Mouse (Mus musculus) CH12.LX (cell line): ENCODE measurements around the gene Leng9. TPM values are rescaled to one million over a fixed set of nuclear protein-coding genes. Genes with fewer than 3 reads are reported as not detected.

Experiments
- DNase-seq: peaks from one replicate; pipeline ENCODE4 v3.0.0-alpha.2; 2013; ENCODE audit errors: extremely low read depth
- H3K27ac ChIP-seq: 2 replicates; pipeline ENCODE4 v1.5.1; 2012; ENCODE audit warnings: low read depth, mild to moderate bottlenecking, control low read depth, moderate library complexity; ENCODE audit not compliant: insufficient read depth
- H3K27me3 ChIP-seq: replicated peaks from 2 replicates; pipeline ENCODE3; 2012; ENCODE audit warnings: inconsistent platforms
- H3K36me3 ChIP-seq, 2 experiments: replicated peaks in 1 of 2; 2 replicates each; pipeline versions ENCODE3 to v1.6.1; 2012; ENCODE audit warnings: inconsistent platforms in 1 of 2, low read length in 1 of 2, mild to moderate bottlenecking in 1 of 2, mixed read lengths in 1 of 2, moderate library complexity in 1 of 2; ENCODE audit not compliant: control insufficient read depth in 1 of 2, insufficient read depth in 1 of 2
- H3K4me1 ChIP-seq, 2 experiments: 2 replicates each; pipeline ENCODE4 v1.6.1; 2012; ENCODE audit warnings: inconsistent platforms in 1 of 2, moderate library complexity in 1 of 2; ENCODE audit not compliant: insufficient read depth in 2 of 2, control insufficient read depth in 1 of 2
- H3K4me2 ChIP-seq: 2 replicates; pipeline ENCODE4 v1.6.1; 2012; ENCODE audit warnings: low read depth, mild to moderate bottlenecking, control low read depth; ENCODE audit not compliant: poor library complexity, insufficient read depth, severe bottlenecking
- H3K4me3 ChIP-seq, 3 experiments: fragments of 150-350 bp in 1 of 3; sonication (generic) in 1 of 3; replicated peaks in 1 of 3; 2 replicates each; pipeline versions ENCODE3 to v1.5.1; 2011 to 2012; ENCODE audit warnings: low read depth in 2 of 3, low read length in 2 of 3, mild to moderate bottlenecking in 2 of 3, moderate library complexity in 2 of 3, control low read depth in 1 of 3, improper control_type of control experiment in 1 of 3, inconsistent platforms in 1 of 3, mixed read lengths in 1 of 3; ENCODE audit not compliant: poor library complexity in 1 of 3
- H3K79me2 ChIP-seq: replicated peaks from 2 replicates; pipeline ENCODE4 v1.6.1; 2012; ENCODE audit warnings: mild to moderate bottlenecking, moderate library complexity; ENCODE audit not compliant: control insufficient read depth, poor library complexity, insufficient read depth, severe bottlenecking; ENCODE audit errors: extremely low read depth
- H3K9ac ChIP-seq: 2 replicates; pipeline ENCODE4 v1.6.1; 2012; ENCODE audit warnings: low read depth, mild to moderate bottlenecking, control low read depth, moderate library complexity; ENCODE audit not compliant: insufficient read depth
- H3K9me3 ChIP-seq: replicated peaks from 2 replicates; pipeline ENCODE3; 2012; ENCODE audit warnings: low read length, inconsistent platforms, mixed read lengths
- CHD2 ChIP-seq: IDR thresholded peaks from 2 replicates; pipeline ENCODE4 v1.6.1; 2011; ENCODE audit warnings: low read length, improper control_type of control experiment
- E2F4 ChIP-seq: IDR thresholded peaks from 2 replicates; pipeline ENCODE4 v1.6.1; 2011; ENCODE audit warnings: low read depth, low read length, improper control_type of control experiment; ENCODE audit not compliant: insufficient replicate concordance
- ELF1 ChIP-seq: IDR thresholded peaks from 2 replicates; pipeline ENCODE4 v1.6.1; 2014; ENCODE audit warnings: low read depth, mild to moderate bottlenecking, inconsistent platforms, low read length, improper control_type of control experiment
- GABPA ChIP-seq: IDR thresholded peaks from 2 replicates; pipeline ENCODE4 v1.6.1; 2012; ENCODE audit warnings: low read depth, low read length, improper control_type of control experiment, inconsistent platforms; ENCODE audit not compliant: insufficient replicate concordance
- HCFC1 ChIP-seq: IDR thresholded peaks from 2 replicates; pipeline ENCODE4 v1.6.1; 2012; ENCODE audit warnings: low read depth, mild to moderate bottlenecking, inconsistent platforms, low read length, improper control_type of control experiment
- IRF4 ChIP-seq: IDR thresholded peaks from 2 replicates; pipeline ENCODE4 v1.6.1; 2014; ENCODE audit warnings: low read depth, mild to moderate bottlenecking, inconsistent platforms, low read length, improper control_type of control experiment
- MAZ ChIP-seq: IDR thresholded peaks from 2 replicates; pipeline ENCODE4 v1.6.1; 2012; ENCODE audit warnings: low read depth, mild to moderate bottlenecking, inconsistent platforms, low read length, improper control_type of control experiment, moderate library complexity
- MEF2A ChIP-seq: IDR thresholded peaks from 2 replicates; pipeline ENCODE4 v1.6.1; 2014; ENCODE audit warnings: low read depth, mild to moderate bottlenecking, inconsistent platforms, low read length, improper control_type of control experiment, borderline replicate concordance
- MYC ChIP-seq: IDR thresholded peaks from 2 replicates; pipeline ENCODE4 v1.6.1; 2011; ENCODE audit warnings: low read depth, mild to moderate bottlenecking, improper control_type of control experiment, low read length
- NELFE ChIP-seq: IDR thresholded peaks from 2 replicates; pipeline ENCODE4 v1.6.1; 2011; ENCODE audit warnings: low read depth, low read length, improper control_type of control experiment
- POLR2AphosphoS2 ChIP-seq: IDR thresholded peaks from 2 replicates; pipeline ENCODE4 v1.6.1; 2011; ENCODE audit warnings: low read depth, low read length, improper control_type of control experiment
- RAD21 ChIP-seq: IDR thresholded peaks from 2 replicates; pipeline ENCODE4 v1.6.1; 2011; ENCODE audit warnings: low read depth, mild to moderate bottlenecking, low read length, improper control_type of control experiment, moderate library complexity
- RCOR1 ChIP-seq: conservative IDR thresholded peaks from 2 replicates; pipeline ENCODE4 v1.6.1; 2012; ENCODE audit warnings: low read depth, mild to moderate bottlenecking, inconsistent platforms, low read length, improper control_type of control experiment
- SMC3 ChIP-seq: IDR thresholded peaks from 2 replicates; pipeline ENCODE4 v1.6.1; 2011; ENCODE audit warnings: low read depth, low read length, improper control_type of control experiment
- TBP ChIP-seq: conservative IDR thresholded peaks from 2 replicates; pipeline ENCODE4 v1.6.1; 2011; ENCODE audit warnings: low read depth, low read length, improper control_type of control experiment
- UBTF ChIP-seq: IDR thresholded peaks from 2 replicates; pipeline ENCODE4 v1.6.1; 2012; ENCODE audit warnings: low read depth, mild to moderate bottlenecking, inconsistent platforms, low read length, improper control_type of control experiment, moderate library complexity
- USF1 ChIP-seq: IDR thresholded peaks from 2 replicates; pipeline ENCODE4 v1.6.1; 2014; ENCODE audit warnings: low read depth, mild to moderate bottlenecking, inconsistent platforms, low read length, improper control_type of control experiment
- ZC3H11A ChIP-seq: IDR thresholded peaks from 2 replicates; pipeline ENCODE4 v1.6.1; 2012; ENCODE audit warnings: low read depth, mild to moderate bottlenecking, inconsistent platforms, low read length, improper control_type of control experiment
- ZMIZ1 ChIP-seq: IDR thresholded peaks from 2 replicates; pipeline ENCODE4 v1.6.1; 2012; ENCODE audit warnings: low read depth, mild to moderate bottlenecking, inconsistent platforms, low read length, improper control_type of control experiment
- ZNF384 ChIP-seq: IDR thresholded peaks from 2 replicates; pipeline ENCODE4 v1.6.1; 2012; ENCODE audit warnings: low read depth, low read length, improper control_type of control experiment, inconsistent platforms
- dilution Hi-C: fragments of 300-500 bp; cut with MboI; formaldehyde crosslinking; loops from 2 replicates; pipeline ENCODE4 v1.14.3; 2020; ENCODE audit warnings: low sequenced_read_pairs; ENCODE audit not compliant: extremely low pct_unique_long_range_greater_than_20kb, extremely low pct_ligation_motif_present
- in situ Hi-C: fragments of 300-500 bp; cut with MboI; formaldehyde crosslinking; loops from 3 replicates; pipeline ENCODE4 v1.14.3; 2019; ENCODE audit warnings: low sequenced_read_pairs, low pct_ligation_motif_present, low pct_unique_long_range_greater_than_20kb, mixed read lengths
- polyA plus RNA-seq: library from polyadenylated mRNA; unstranded; fragments of >175 nt; gene quantifications from 2 replicates; pipeline ENCODE4 v1.2.1, GENCODE M21; 2012; ENCODE audit warnings: low read depth; ENCODE audit not compliant: insufficient read length
- total RNA-seq, 2 experiments: library from RNA; depleted of rRNA; stranded (reverse); fragments of 300-350 nt in 1 of 2; fragments of >200 nt in 1 of 2; gene quantifications; 2 replicates each; pipeline ENCODE4 v1.2.3; 2012 to 2014

The Leng9 gene
- total and polyA plus RNA-seq, 3 experiments: 1.1 to 1.2 (median 1.2) TPM

DNA sequence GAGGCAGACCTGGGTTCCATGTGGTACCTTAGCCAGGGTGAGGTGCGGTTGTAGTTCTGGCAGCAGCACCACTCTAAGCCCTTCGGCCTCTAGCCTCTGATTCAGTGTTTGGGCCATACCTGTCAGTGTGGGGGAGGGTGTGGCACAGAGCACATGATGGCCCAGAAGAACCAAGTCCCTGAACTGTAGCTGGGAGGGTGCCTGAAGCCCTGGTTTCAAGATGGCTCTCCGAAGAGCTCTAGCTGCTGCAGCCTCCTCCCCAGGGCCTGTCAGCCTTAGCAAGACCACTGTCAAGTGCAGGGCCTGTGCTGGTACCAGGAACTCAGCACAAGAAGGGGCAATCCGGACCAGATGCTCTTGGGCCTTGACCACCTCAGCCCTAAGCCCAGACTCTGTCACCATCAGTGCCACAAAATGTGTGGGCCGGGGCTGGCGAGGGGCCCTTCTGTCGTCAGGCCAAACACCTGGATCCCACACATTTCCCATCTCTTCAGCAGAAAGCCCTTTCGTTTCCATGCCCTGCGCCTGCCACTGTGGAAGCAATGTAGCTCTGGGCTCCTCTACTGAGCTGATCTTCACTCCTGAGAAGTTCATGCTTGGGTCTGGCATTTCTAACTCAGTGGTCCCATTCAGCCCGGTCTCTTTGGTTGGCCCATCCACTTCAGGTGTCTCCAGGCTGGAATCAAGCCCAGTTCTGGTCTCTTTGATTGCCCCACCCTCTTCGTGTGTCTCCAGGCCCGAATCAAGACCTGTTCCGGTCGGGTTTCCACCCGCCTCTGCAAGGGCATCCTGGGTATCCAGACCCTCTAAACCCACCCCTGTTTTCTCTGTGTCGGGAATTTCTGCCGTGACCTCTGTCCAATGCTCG is 1.6 kb downstream of the Leng9 start:
- peak overlapping the region; percentile 85 for H3K4me2 ChIP-seq
- peak overlapping the region; percentile 76 to 85 (median 83) for H3K4me3 ChIP-seq
- peak overlapping the region; percentile 70 for H3K9ac ChIP-seq
- H3K79me2 ChIP-seq: peaks cover 2% of the 10 kb centered on the region; the same call in 1 of the 2 replicates
- in situ Hi-C loops (no loop called here), dilution Hi-C loops (no loop called here)
- TF ChIP-seq ZMIZ1 (peak; percentile 35; the same call in 1 of the 2 replicates), POLR2AphosphoS2 (peak; percentile 85), IRF4 (no peak), CHD2 (0 out of 2 replicates have a peak, but pooled peaks have one; percentile 18)
- no peaks in the 10 kb centered on the region for H3K27me3 ChIP-seq
- H3K9me3 ChIP-seq: no peaks in the 10 kb centered on the region
- peaks cover 46 to 50% of the 10 kb centered on the region in 2 experiments for H3K36me3 ChIP-seq
- peak overlapping the region; percentile 95 for H3K27ac ChIP-seq
- peaks cover 14 to 32% of the 10 kb centered on the region in 2 experiments for H3K4me1 ChIP-seq
- no peak for DNase-seq

DNA sequence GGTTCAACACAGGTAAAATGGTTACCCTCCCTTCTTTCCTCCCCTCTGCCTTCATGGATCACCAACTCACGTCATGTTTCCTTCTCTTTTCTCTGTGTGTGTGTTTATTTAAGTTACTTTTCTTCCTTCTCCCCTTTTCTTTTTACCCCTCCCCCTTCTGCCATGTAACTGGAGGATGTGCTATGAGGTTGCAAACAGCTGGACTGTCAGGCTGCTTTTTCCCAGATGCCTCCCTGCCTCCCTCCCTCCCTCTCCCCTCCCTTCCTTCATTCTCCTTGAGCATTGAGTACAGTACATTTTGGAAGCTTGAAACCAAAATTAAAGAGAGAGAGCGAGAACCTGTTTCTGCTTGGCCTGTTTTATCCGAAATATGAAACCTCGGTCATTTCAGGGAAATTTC is 2.3 kb downstream of the Leng9 start:
- H3K4me3 ChIP-seq: no peak overlapping the region
- peaks cover 14 to 32% of the 10 kb centered on the region in 2 experiments for H3K4me1 ChIP-seq

DNA sequence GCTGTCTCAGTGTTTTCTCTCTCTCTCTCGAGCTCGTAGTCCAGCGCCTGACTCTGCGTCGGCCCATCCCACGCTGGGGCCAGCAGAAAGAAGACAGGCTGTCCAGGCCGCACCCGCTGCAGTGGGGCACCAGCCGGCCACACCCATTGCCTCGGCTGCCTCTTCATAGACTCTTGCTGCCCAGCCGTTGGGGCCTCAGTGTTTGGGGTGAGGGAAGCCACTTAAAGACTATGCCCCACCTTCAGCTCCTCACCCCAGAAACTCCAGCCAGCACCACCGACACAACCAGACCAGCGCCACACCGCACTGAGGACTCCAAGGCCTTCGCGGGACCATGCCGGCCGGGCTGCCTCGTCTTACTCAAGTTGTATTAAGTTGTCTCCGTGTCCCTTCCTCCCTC is 2.8 kb downstream of the Leng9 start:
- peaks cover 58 to 62% of the 10 kb centered on the region in 2 experiments for H3K36me3 ChIP-seq
- H3K27me3 ChIP-seq: no peaks in the 10 kb centered on the region
- no peaks in the 10 kb centered on the region for H3K9me3 ChIP-seq
- peaks cover 2% of the 10 kb centered on the region; the same call in 1 of the 2 replicates for H3K79me2 ChIP-seq
- H3K27ac ChIP-seq: no peak overlapping the region
- no peak for TF ChIP-seq NELFE
- no peak for TF ChIP-seq E2F4
- TF ChIP-seq SMC3: no peak
- no peak for TF ChIP-seq ZNF384
- no peak for TF ChIP-seq RAD21
- TF ChIP-seq IRF4: no peak
- TF ChIP-seq POLR2AphosphoS2: no peak
- TF ChIP-seq MAZ: no peak
- TF ChIP-seq ELF1: no peak
- no peak for TF ChIP-seq UBTF
- TF ChIP-seq ZMIZ1: no peak
- TF ChIP-seq USF1: no peak
- TF ChIP-seq TBP: no peak
- dilution Hi-C loops (no loop called here), in situ Hi-C loops (no loop called here)
- no peak for DNase-seq
- no peak overlapping the region for H3K4me2 ChIP-seq
- H3K4me1 ChIP-seq: peaks cover 14 to 37% of the 10 kb centered on the region in 2 experiments
- no peak overlapping the region for H3K4me3 ChIP-seq
- no peak overlapping the region for H3K9ac ChIP-seq

More for the DNA sequence above, 2.3 kb downstream of the Leng9 start:
- DNase-seq: no peak
- H3K9ac ChIP-seq: no peak overlapping the region
- H3K27ac ChIP-seq: no peak overlapping the region
- in situ Hi-C loops: no loop called here
- H3K4me2 ChIP-seq: peak overlapping the region; percentile 85; the same call in 1 of the 2 replicates
- peaks cover 53 to 57% of the 10 kb centered on the region in 2 experiments for H3K36me3 ChIP-seq
- TF ChIP-seq UBTF (no peak), ELF1 (no peak), CHD2 (no peak), POLR2AphosphoS2 (no peak), MAZ (no peak), HCFC1 (no peak), GABPA (no peak), MEF2A (no peak), RCOR1 (no peak), MYC (no peak), ZC3H11A (no peak), IRF4 (no peak)
- dilution Hi-C loops: no loop called here
- H3K9me3 ChIP-seq: no peaks in the 10 kb centered on the region
- no peaks in the 10 kb centered on the region for H3K27me3 ChIP-seq
- H3K79me2 ChIP-seq: peaks cover 2% of the 10 kb centered on the region; the same call in 1 of the 2 replicates
